21 mouse cellular contexts compared by ENCODE assay signal in genomic region chr5:32361441-32362235, GRCm38 (mm10).
DNase-seq lines count a peak whose midpoint lies in the region; ATAC-seq and TF ChIP-seq lines count a peak whose summit lies in the region.
"Had no signal": no experiment of that assay in that cellular context is flagged by ENCODE, and none has a peak within 500 bp of the region (broad histone marks: within the 10 kb centered on the region; RNA-seq: fewer than 3 reads in every experiment).

No protein-coding gene starts in this region.

- no peaks in the 10 kb centered on the region for H3K4me1 ChIP-seq in hindbrain, postnatal 0 days (ENCODE audit: insufficient read depth, low read length)
- no peaks in the 10 kb centered on the region for H3K4me1 ChIP-seq in hindbrain, embryonic 16.5 days (ENCODE audit: control insufficient read depth, insufficient read depth, low read depth, low read length)
- H3K4me1 ChIP-seq: limb, embryonic 13.5 days; midbrain, embryonic 13.5 days; neural tube, embryonic 13.5 days had no signal

- intact Hi-C loops in heart, postnatal 10 days (cut with DNase I): no loop called here

- no peaks in the 10 kb centered on the region for H3K36me3 ChIP-seq in hindbrain, postnatal 0 days (ENCODE audit: insufficient read depth, low read length)
- no peaks in the 10 kb centered on the region for H3K36me3 ChIP-seq in hindbrain, embryonic 16.5 days (ENCODE audit: control insufficient read depth, insufficient read depth, low read length)
- H3K36me3 ChIP-seq: embryonic facial prominence, embryonic 15.5 days; limb, embryonic 13.5 days; midbrain, embryonic 13.5 days; neural tube, embryonic 13.5 days had no signal

- no peaks in the 10 kb centered on the region for H3K27me3 ChIP-seq in hindbrain, postnatal 0 days (ENCODE audit: insufficient read depth, low read length)
- no peaks in the 10 kb centered on the region for H3K27me3 ChIP-seq in hindbrain, embryonic 16.5 days (replicated peaks; ENCODE audit: control insufficient read depth, insufficient read depth, low read length)
- H3K27me3 ChIP-seq: embryonic facial prominence, embryonic 15.5 days; limb, embryonic 13.5 days; neural tube, embryonic 13.5 days had no signal

- no peak overlapping the region for H3K27ac ChIP-seq in hindbrain, postnatal 0 days
- no peak overlapping the region for H3K27ac ChIP-seq in hindbrain, embryonic 16.5 days (ENCODE audit: low read depth, low read length)
- H3K27ac ChIP-seq: embryonic facial prominence, embryonic 15.5 days; hindbrain, embryonic 14.5 days; limb, embryonic 13.5 days; liver, embryonic 14.5 days; macrophage; midbrain, embryonic 13.5 days; neural tube, embryonic 13.5 days had no signal

- no peak for ATAC-seq in hindbrain, postnatal 0 days
- ATAC-seq in hindbrain, embryonic 16.5 days: no peak
- ATAC-seq: intestine, embryonic 16.5 days; midbrain, embryonic 13.5 days had no signal

- TF ChIP-seq CTCF in hindbrain, postnatal 0 days (IDR thresholded peaks at IDR 0.05; ENCODE audit: low read depth): no peak

- 69% methylated on average over 3 of the region's 3 CpGs for WGBS in hindbrain, postnatal 0 days
- WGBS in hindbrain, embryonic 16.5 days: 78% methylated on average over 3 of the region's 3 CpGs

- DNase-seq in hindbrain, postnatal 0 days (ENCODE audit: low spot score): peak; percentile 27
- peak; percentile 32 for DNase-seq in adipocyte (ENCODE audit: low spot score)
- DNase-seq in cerebellum, adult 11-12 months: peak; percentile 76
- DNase-seq in cerebellum, postnatal 14 days: peak; percentile 73 to 80
- DNase-seq in testis, postnatal 14 days (ENCODE audit: low spot score): no peak
- DNase-seq in heart, postnatal 10 days: no peak
- no peak for DNase-seq in spleen, postnatal 36 days (ENCODE audit: low spot score in 2 of 2)
- DNase-seq: adrenal gland, adult 8-10 months; heart, postnatal 14 days; kidney, postnatal 36 days; thymus, postnatal 14 days had no signal

- no peak overlapping the region for H3K4me2 ChIP-seq in hindbrain, postnatal 0 days (ENCODE audit: low read depth, low read length)
- no peak overlapping the region for H3K4me2 ChIP-seq in hindbrain, embryonic 16.5 days (ENCODE audit: low read length)
- H3K4me2 ChIP-seq: embryonic facial prominence, embryonic 15.5 days; heart, embryonic 11.5 days; hindbrain, embryonic 14.5 days; limb, embryonic 13.5 days; midbrain, embryonic 13.5 days; neural tube, embryonic 13.5 days had no signal

- H3K9ac ChIP-seq in hindbrain, postnatal 0 days (replicated peaks; ENCODE audit: low read length): no peak overlapping the region
- H3K9ac ChIP-seq in hindbrain, embryonic 16.5 days (ENCODE audit: low read depth, low read length): no peak overlapping the region
- H3K9ac ChIP-seq: embryonic facial prominence, embryonic 15.5 days; hindbrain, embryonic 14.5 days; limb, embryonic 13.5 days; liver, embryonic 14.5 days; midbrain, embryonic 13.5 days; neural tube, embryonic 13.5 days had no signal

- H3K4me3 ChIP-seq in hindbrain, postnatal 0 days (ENCODE audit: low read length): no peak overlapping the region
- no peak overlapping the region for H3K4me3 ChIP-seq in hindbrain, embryonic 16.5 days (ENCODE audit: low read length)
- H3K4me3 ChIP-seq: embryonic facial prominence, embryonic 15.5 days; limb, embryonic 13.5 days; midbrain, embryonic 13.5 days; neural tube, embryonic 13.5 days had no signal

- H3K9me3 ChIP-seq in hindbrain, postnatal 0 days (ENCODE audit: low read length): no peaks in the 10 kb centered on the region
- H3K9me3 ChIP-seq in hindbrain, embryonic 16.5 days (ENCODE audit: control insufficient read depth, low read length): no peaks in the 10 kb centered on the region
- H3K9me3 ChIP-seq: embryonic facial prominence, embryonic 15.5 days; limb, embryonic 13.5 days; midbrain, embryonic 13.5 days; neural tube, embryonic 13.5 days had no signal

Comparison
In these comparisons a context has a peak if more than half of its experiments do, and no peak if none do; other contexts are left out.
1. DNase-seq: peak in hindbrain, postnatal 0 days (single experiment), adipocyte (single experiment), cerebellum, adult 11-12 months (single experiment) and cerebellum, postnatal 14 days (2 of 2); none in testis, postnatal 14 days (single experiment), heart, postnatal 10 days (0 of 2) and spleen, postnatal 36 days (0 of 2).